Mouse (Mus musculus): ENCODE measurements around the gene Axdnd1. TPM values are rescaled to one million over a fixed set of nuclear protein-coding genes. Genes with fewer than 3 reads are reported as not detected.

Gene Axdnd1
- polyA plus RNA-seq, 1 experiment: not detected

DNA sequence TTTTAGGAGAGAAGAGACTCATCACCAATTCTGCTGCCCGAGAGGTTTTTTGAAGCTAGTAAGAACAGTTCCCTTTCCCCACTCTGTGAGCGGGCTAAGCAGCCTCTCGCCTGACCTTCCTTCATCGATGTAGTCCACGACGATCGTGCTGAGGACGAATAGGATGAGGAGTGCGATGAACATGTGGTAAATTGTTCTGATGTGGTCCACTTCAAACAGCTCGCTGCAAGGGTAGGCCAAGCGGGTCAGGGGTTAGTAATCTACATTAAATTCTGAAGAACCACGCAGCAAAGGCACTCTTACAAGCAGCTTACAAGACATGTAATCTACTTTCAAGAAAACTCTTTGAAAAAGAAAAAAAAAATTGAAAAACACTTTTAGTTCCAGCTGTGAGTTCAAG is 21.3 kb upstream of the Axdnd1 start:
- H3K27me3 ChIP-seq (ENCODE audit: control insufficient read depth, insufficient read depth, low read length): no peaks in the 10 kb centered on the region
- H3K36me3 ChIP-seq (ENCODE audit: control insufficient read depth, insufficient read depth, low read length): peaks cover 13% of the 10 kb centered on the region
- no peak for DNase-seq (ENCODE audit: low read depth in 1 of 2, low spot score in 2 of 2)
- 92% methylated on average over 12 of the region's 12 CpGs for WGBS
- H3K4me3 ChIP-seq (ENCODE audit: extremely low read depth, insufficient read depth, insufficient read length): no peak overlapping the region
- TF ChIP-seq CTCF (IDR thresholded peaks at IDR 0.05; ENCODE audit: extremely low read depth, insufficient read depth, insufficient read length, insufficient replicate concordance): no peak
- H3K4me1 ChIP-seq (ENCODE audit: control insufficient read depth, insufficient read depth, insufficient read length): peaks cover 9% of the 10 kb centered on the region
- H3K27ac ChIP-seq (ENCODE audit: insufficient read depth, low read length): no peak overlapping the region

DNA sequence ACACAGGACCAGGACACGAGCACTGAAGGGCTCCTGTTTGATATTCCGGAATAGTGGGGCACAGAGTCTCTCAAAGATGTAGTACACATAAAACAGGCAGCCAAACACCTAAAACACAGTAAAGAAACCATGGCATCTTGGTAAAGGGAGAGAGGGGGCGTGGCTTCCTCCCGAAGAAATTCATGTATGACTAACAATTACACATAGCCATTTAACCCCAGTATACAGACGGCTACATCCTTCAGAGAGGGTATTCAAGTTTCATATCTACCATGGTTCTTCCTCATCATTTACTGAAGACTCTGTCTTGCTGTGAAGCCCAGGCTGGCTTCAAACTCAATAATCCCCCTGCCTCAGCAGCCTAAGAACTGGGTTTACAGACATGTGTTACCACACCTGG is 16.8 kb upstream of the Axdnd1 start:
- TF ChIP-seq CTCF (IDR thresholded peaks at IDR 0.05; ENCODE audit: extremely low read depth, insufficient read depth, insufficient read length, insufficient replicate concordance): no peak
- no peak for TF ChIP-seq POLR2A (IDR thresholded peaks at IDR 0.05; ENCODE audit: low read depth, low read length)
- peaks cover 10% of the 10 kb centered on the region for H3K4me1 ChIP-seq (ENCODE audit: control insufficient read depth, insufficient read depth, insufficient read length)
- H3K4me3 ChIP-seq (ENCODE audit: extremely low read depth, insufficient read depth, insufficient read length): no peak overlapping the region
- H3K27ac ChIP-seq (ENCODE audit: insufficient read depth, low read length): peak overlapping the region; percentile 79
- 56% methylated on average over 5 of the region's 5 CpGs for WGBS
- H3K36me3 ChIP-seq (ENCODE audit: control insufficient read depth, insufficient read depth, low read length): peaks cover 10% of the 10 kb centered on the region
- no peaks in the 10 kb centered on the region for H3K27me3 ChIP-seq (ENCODE audit: control insufficient read depth, insufficient read depth, low read length)
- DNase-seq (ENCODE audit: low read depth in 1 of 2, low spot score in 2 of 2): no peak

DNA sequence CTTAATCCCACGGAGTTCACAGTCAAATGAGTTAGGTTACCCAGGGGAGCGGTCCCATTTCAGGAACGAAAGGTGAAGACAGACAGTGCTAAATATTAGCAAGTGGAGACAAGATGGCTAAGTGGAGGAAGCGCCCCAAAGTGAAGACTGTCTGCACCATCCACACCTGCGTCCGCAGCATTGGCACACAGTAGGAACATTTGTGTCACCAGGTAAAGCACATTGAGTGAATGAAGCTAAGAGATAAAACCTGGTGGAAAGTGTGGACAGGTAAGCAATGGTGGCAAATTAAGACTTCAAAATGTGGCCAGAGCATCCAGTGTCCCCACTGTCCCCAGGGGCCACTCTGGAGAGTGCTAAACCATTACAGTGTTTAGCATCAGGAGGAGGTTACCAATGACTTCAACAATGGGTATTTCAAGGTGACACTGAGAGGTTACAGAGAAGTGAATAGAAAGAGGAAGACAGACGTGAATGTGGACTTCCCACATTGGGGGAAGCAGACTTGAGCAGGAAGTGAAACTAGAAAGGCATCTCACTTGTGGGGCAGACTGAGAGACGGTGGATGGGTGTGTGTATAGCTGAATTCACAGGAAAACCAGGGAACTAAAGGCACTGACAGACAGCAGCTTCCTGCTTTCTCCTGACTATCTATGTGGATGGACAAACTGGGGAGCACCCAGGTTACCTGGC is 16.2 kb upstream of the Axdnd1 start:
- TF ChIP-seq POLR2A (IDR thresholded peaks at IDR 0.05; ENCODE audit: low read depth, low read length): no peak
- no peak for TF ChIP-seq CTCF (IDR thresholded peaks at IDR 0.05; ENCODE audit: extremely low read depth, insufficient read depth, insufficient read length, insufficient replicate concordance)
- peaks cover 13% of the 10 kb centered on the region for H3K36me3 ChIP-seq (ENCODE audit: control insufficient read depth, insufficient read depth, low read length)

DNA sequence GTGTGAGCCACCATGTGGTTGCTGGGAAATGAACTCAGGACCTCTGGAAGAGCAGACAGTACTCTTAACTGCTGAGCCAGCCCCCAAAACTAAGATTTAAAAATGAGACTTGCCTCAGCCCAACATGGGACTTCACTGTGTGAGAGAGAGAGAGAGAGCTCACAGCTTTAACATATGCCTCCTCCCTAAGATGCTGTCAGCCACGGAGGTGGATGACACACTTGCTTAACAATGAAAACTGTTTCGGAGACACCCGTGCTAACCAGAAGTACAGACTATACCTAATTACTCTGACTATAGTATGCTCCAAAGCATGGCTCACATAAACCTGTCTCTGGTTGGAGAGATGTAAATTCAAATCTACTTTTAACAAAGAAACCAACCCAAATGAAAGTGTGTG is 12.5 kb upstream of the Axdnd1 start:
- DNase-seq (ENCODE audit: low read depth in 1 of 2, low spot score in 2 of 2): no peak
- Histone ChIP-seq H3K4me3 (ENCODE audit: extremely low read depth, insufficient read depth, insufficient read length) (no peak overlapping the region), H3K27ac (ENCODE audit: insufficient read depth, low read length) (no peak overlapping the region), H3K27me3 (ENCODE audit: control insufficient read depth, insufficient read depth, low read length) (no peaks in the 10 kb centered on the region), H3K36me3 (ENCODE audit: control insufficient read depth, insufficient read depth, low read length) (peaks cover 19% of the 10 kb centered on the region), H3K4me1 (ENCODE audit: control insufficient read depth, insufficient read depth, insufficient read length) (peaks cover 9% of the 10 kb centered on the region)
- 92% methylated on average over 3 of the region's 3 CpGs for WGBS
- TF ChIP-seq CTCF (IDR thresholded peaks at IDR 0.05; ENCODE audit: extremely low read depth, insufficient read depth, insufficient read length, insufficient replicate concordance) (no peak), POLR2A (IDR thresholded peaks at IDR 0.05; ENCODE audit: low read depth, low read length) (no peak)

More for the DNA sequence above, 16.2 kb upstream of the Axdnd1 start:
- H3K27ac ChIP-seq (ENCODE audit: insufficient read depth, low read length): peak overlapping the region; percentile 79
- peaks cover 10% of the 10 kb centered on the region for H3K4me1 ChIP-seq (ENCODE audit: control insufficient read depth, insufficient read depth, insufficient read length)
- H3K27me3 ChIP-seq (ENCODE audit: control insufficient read depth, insufficient read depth, low read length): no peaks in the 10 kb centered on the region
- peak; percentile 54 to 68 for DNase-seq (ENCODE audit: low read depth in 1 of 2, low spot score in 2 of 2)
- H3K4me3 ChIP-seq (ENCODE audit: extremely low read depth, insufficient read depth, insufficient read length): no peak overlapping the region
- 68% methylated on average over 8 of the region's 8 CpGs for WGBS

DNA sequence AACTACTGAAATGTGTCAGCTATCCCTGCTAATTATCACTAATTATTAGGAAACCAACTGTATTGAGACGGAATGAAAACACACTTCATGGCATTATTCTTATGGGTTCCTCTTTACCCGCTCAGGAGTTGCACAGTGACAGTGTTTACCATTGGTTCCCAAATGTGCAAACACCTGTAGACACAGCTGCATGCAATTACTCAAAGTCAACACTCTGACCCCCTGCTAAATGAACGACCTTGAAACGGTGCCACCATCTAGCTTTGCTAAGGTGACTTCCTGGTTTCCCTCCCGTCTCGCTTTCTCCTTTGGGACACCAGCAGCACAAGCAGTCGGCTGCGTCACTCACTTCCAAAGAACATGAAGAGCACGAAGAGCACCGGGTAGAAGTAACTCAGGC is 11.5 kb upstream of the Axdnd1 start:
- no peak for DNase-seq (ENCODE audit: low read depth in 1 of 2, low spot score in 2 of 2)
- Histone ChIP-seq H3K27ac (ENCODE audit: insufficient read depth, low read length) (no peak overlapping the region), H3K4me3 (ENCODE audit: extremely low read depth, insufficient read depth, insufficient read length) (no peak overlapping the region), H3K4me1 (ENCODE audit: control insufficient read depth, insufficient read depth, insufficient read length) (peaks cover 5% of the 10 kb centered on the region), H3K27me3 (ENCODE audit: control insufficient read depth, insufficient read depth, low read length) (no peaks in the 10 kb centered on the region), H3K36me3 (ENCODE audit: control insufficient read depth, insufficient read depth, low read length) (peaks cover 19% of the 10 kb centered on the region)
- WGBS: 90% methylated on average over 10 of the region's 10 CpGs
- TF ChIP-seq CTCF (IDR thresholded peaks at IDR 0.05; ENCODE audit: extremely low read depth, insufficient read depth, insufficient read length, insufficient replicate concordance) (no peak), POLR2A (IDR thresholded peaks at IDR 0.05; ENCODE audit: low read depth, low read length) (no peak)

DNA sequence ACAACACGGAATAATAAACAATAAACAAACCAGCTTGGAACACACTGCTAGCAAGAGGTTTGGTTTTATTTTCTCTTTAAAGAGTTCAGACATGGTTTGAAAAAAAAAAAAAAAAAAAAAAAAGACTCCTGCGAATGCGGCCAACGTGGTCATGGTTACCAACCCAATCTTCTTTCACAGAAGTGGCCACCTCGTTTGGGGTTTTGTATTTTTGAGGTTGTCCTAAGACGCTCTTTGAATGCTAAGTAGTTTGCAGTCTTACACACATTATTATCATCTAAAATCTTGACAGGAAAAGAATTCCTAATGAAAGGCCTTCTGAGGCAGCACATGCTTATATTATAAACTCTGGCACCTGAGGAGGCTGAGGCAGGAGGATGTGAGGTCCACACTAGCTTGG is 7.5 kb upstream of the Axdnd1 start:
- WGBS: 78% methylated on average over 6 of the region's 6 CpGs
- no peak overlapping the region for H3K4me3 ChIP-seq (ENCODE audit: extremely low read depth, insufficient read depth, insufficient read length)
- H3K4me1 ChIP-seq (ENCODE audit: control insufficient read depth, insufficient read depth, insufficient read length): no peaks in the 10 kb centered on the region
- no peak for TF ChIP-seq POLR2A (IDR thresholded peaks at IDR 0.05; ENCODE audit: low read depth, low read length)
- no peak for TF ChIP-seq CTCF (IDR thresholded peaks at IDR 0.05; ENCODE audit: extremely low read depth, insufficient read depth, insufficient read length, insufficient replicate concordance)
- peaks cover 19% of the 10 kb centered on the region for H3K36me3 ChIP-seq (ENCODE audit: control insufficient read depth, insufficient read depth, low read length)
- no peaks in the 10 kb centered on the region for H3K27me3 ChIP-seq (ENCODE audit: control insufficient read depth, insufficient read depth, low read length)
- no peak for DNase-seq (ENCODE audit: low read depth in 1 of 2, low spot score in 2 of 2)
- no peak overlapping the region for H3K27ac ChIP-seq (ENCODE audit: insufficient read depth, low read length)

DNA sequence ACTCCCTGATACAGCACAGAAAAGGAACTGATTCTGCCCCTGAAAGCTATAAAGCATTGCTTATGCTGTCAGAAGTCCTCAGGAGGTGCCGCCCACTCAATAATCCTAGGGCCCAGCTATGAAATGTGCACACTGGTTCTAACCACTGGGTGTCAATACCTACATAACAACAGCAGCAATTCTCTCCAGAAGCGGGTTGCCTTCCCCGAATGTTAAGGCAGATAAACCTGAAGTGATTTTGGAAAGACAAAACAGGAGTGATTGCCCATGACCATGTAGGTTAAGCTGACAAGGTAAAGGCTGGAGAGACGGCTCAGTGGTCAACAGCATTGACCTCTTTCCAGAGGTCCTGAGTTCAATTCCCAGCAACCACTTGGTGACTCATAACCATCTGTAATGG is 4.8 kb upstream of the Axdnd1 start:
- DNase-seq (ENCODE audit: low read depth in 1 of 2, low spot score in 2 of 2): no peak
- Histone ChIP-seq H3K27ac (ENCODE audit: insufficient read depth, low read length) (no peak overlapping the region), H3K27me3 (ENCODE audit: control insufficient read depth, insufficient read depth, low read length) (no peaks in the 10 kb centered on the region), H3K4me3 (ENCODE audit: extremely low read depth, insufficient read depth, insufficient read length) (no peak overlapping the region), H3K36me3 (ENCODE audit: control insufficient read depth, insufficient read depth, low read length) (peaks cover 2% of the 10 kb centered on the region), H3K4me1 (ENCODE audit: control insufficient read depth, insufficient read depth, insufficient read length) (no peaks in the 10 kb centered on the region)
- TF ChIP-seq POLR2A (IDR thresholded peaks at IDR 0.05; ENCODE audit: low read depth, low read length) (no peak), CTCF (IDR thresholded peaks at IDR 0.05; ENCODE audit: extremely low read depth, insufficient read depth, insufficient read length, insufficient replicate concordance) (no peak)
- 91% methylated on average over 4 of the region's 4 CpGs for WGBS
